Mouse (Mus musculus) lung, postnatal 0 days (tissue): ENCODE results near the gene Adipor2.

Experiments
- CTCF ChIP-seq: IDR thresholded peaks from 2 replicates; pipeline ENCODE4 v1.5.1; 2016; ENCODE audit warnings: antibody characterized with exemption, mild to moderate bottlenecking
- EP300 ChIP-seq: IDR thresholded peaks from 2 replicates; pipeline ENCODE4 v1.6.1; 2016; ENCODE audit warnings: antibody characterized with exemption, mild to moderate bottlenecking, control low read depth

DNA sequence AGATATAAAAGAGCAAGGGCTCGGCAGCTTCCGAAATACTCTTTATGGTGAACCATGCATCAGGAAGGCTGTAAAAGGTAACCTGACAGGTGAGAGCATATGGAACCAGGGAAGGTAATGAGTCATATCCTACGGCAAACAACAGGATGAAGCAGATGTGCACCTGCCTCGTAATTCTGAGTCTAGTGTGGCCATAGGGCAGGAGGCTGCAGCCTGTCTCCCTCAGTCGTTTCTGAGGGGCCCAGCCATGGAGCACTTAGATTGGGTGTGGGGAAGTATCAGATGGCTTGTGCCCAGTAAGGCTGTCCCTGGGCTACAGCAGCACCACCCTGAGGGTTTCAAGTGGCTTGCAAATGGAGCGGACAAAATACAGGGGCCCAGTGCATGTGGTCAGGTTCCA lies 65.0 kb downstream of the Adipor2 start:
- TF ChIP-seq CTCF (no peak), EP300 (no peak)
